Mouse (Mus musculus) ES-Bruce4 (cell line): ENCODE measurements around the gene Trip12.
A peak's percentile ranks its signal among the peaks of the same experiment; 100 is the strongest.

Experiments
- CTCF ChIP-seq: IDR thresholded peaks from one replicate; pipeline ENCODE4 v1.8.1; 2011; ENCODE audit warnings: low read depth, low read length
- EP300 ChIP-seq: IDR thresholded peaks from 2 replicates; pipeline ENCODE4 v1.6.1; 2011; ENCODE audit warnings: low read depth, low read length; ENCODE audit not compliant: insufficient read depth
- POLR2A ChIP-seq: IDR thresholded peaks from one replicate; pipeline ENCODE4 v1.8.1; 2011; ENCODE audit warnings: low read length; ENCODE audit not compliant: insufficient read depth

DNA sequence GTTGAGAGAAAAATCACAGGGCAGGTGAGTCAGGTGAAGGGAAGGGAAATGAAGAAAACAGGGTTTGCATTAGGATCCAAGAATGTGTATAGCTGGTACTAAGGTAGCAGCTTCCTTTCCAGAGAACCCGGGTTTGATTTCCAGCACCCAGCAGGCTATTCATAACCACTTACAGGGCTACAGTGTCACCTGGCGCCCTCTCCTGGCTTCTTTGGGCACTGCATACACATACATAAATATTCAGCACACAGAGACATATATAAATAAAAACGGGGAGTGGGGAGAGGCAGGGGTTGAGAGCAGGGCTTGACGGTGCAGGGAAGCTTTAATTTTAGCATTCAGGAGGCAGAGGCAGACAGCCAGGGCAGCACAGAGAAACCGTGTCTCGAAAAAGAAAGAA is 45.6 kb upstream of the Trip12 start:
- no peak for TF ChIP-seq POLR2A
- TF ChIP-seq CTCF = peak; percentile 55
- TF ChIP-seq EP300 = no peak
